Mouse (Mus musculus) heart, embryonic 11.5 days (tissue): ENCODE results near the gene Rab3b. TPM values are rescaled to one million over a fixed set of nuclear protein-coding genes. Genes with fewer than 3 reads are reported as not detected.

Experiments used
- ATAC-seq: fragments of 200-750 bp; cut with Nextera tagmentation; replicated peaks from 2 replicates; pipeline ENCODE4 v1.8.0; 2017; ENCODE audit warnings: moderate library complexity; ENCODE audit not compliant: insufficient number of reproducible peaks, low FRiP score, low TSS enrichment
- H3K27ac ChIP-seq: fragments of 300-500 bp; sonication (generic); 2 replicates; pipeline ENCODE4 v1.5.1; 2014; ENCODE audit warnings: mild to moderate bottlenecking, low read depth, low read length
- H3K27me3 ChIP-seq: fragments of 300-500 bp; sonication (generic); 2 replicates; pipeline ENCODE4 v1.6.1; 2014; ENCODE audit warnings: mild to moderate bottlenecking, low read length, mixed read lengths; ENCODE audit not compliant: control insufficient read depth, insufficient read depth
- H3K36me3 ChIP-seq: fragments of 300-500 bp; sonication (generic); 2 replicates; pipeline ENCODE4 v1.6.1; 2014; ENCODE audit warnings: mild to moderate bottlenecking, low read length, moderate library complexity, mixed read lengths; ENCODE audit not compliant: control insufficient read depth, insufficient read depth
- H3K4me1 ChIP-seq: fragments of 300-500 bp; sonication (generic); 2 replicates; pipeline ENCODE4 v1.6.1; 2014; ENCODE audit warnings: low read length; ENCODE audit not compliant: control insufficient read depth, insufficient read depth
- H3K4me2 ChIP-seq: fragments of 300-500 bp; sonication (generic); 2 replicates; pipeline ENCODE4 v1.6.1; 2014; ENCODE audit warnings: mild to moderate bottlenecking, moderate library complexity
- H3K4me3 ChIP-seq: fragments of 300-500 bp; sonication (generic); 2 replicates; pipeline ENCODE4 v1.5.1; 2014; ENCODE audit warnings: low read depth, low read length
- H3K9ac ChIP-seq: fragments of 300-500 bp; sonication (generic); 2 replicates; pipeline ENCODE4 v1.6.1; 2014; ENCODE audit warnings: mild to moderate bottlenecking, low read depth, low read length, moderate library complexity
- H3K9me3 ChIP-seq: fragments of 300-500 bp; sonication (generic); replicated peaks from 2 replicates; pipeline ENCODE4 v1.6.1; 2016; ENCODE audit warnings: low read length; ENCODE audit not compliant: control insufficient read depth
- WGBS: fragments of 180-500 bp; shearing (Covaris S2); extraction: QIAGEN DNeasy Blood & Tissue Kit; methylation state at CpG from one replicate; pipeline ENCODE4 v1.1.7; 2014; ENCODE audit not compliant: insufficient replicate concordance; 5-methylcytosine and 5-hydroxymethylcytosine counted together
- polyA plus RNA-seq: library from polyadenylated mRNA; unstranded; fragments of >200 nt; fragmentation: Nextera tagmentation; extraction: Ambion mirVana; gene quantifications from 2 replicates; pipeline ENCODE4 v1.2.1, GENCODE M21; 2014

Rab3b gene
- 11.1 and 13.3 TPM in 2 replicates for polyA plus RNA-seq

- peak; percentile 89 for ATAC-seq
- no peaks in the 10 kb centered on the region; the same call in 1 of the 2 replicates for H3K4me1 ChIP-seq
- no peaks in the 10 kb centered on the region for H3K9me3 ChIP-seq
- H3K36me3 ChIP-seq: no peaks in the 10 kb centered on the region
- H3K27ac ChIP-seq: no peak within 1 kb of the TSS
- peaks cover 11% of the 10 kb centered on the region for H3K27me3 ChIP-seq
- WGBS: under 1% methylated on average over 46 of the region's 46 CpGs
- peak within 1 kb of the TSS; percentile 60 for H3K4me3 ChIP-seq
- H3K9ac ChIP-seq: peak within 1 kb of the TSS; percentile 56
- H3K4me2 ChIP-seq: peak within 1 kb of the TSS; percentile 97
These were observed at the start of gene Rab3b for GRCm38 (mm10) chr4:108878963-108879822. Gene Rab3b, plus strand, starts transcription at chr4:108879063.

- Histone ChIP-seq H3K9ac (no peak overlapping the region), H3K27ac (no peak overlapping the region), H3K4me1 (peaks cover 12% of the 10 kb centered on the region; the same call in 1 of the 2 replicates), H3K9me3 (no peaks in the 10 kb centered on the region), H3K4me2 (peak overlapping the region; percentile 31; the same call in 1 of the 2 replicates), H3K36me3 (peaks cover 11% of the 10 kb centered on the region), H3K27me3 (no peaks in the 10 kb centered on the region), H3K4me3 (no peak overlapping the region)
- no peak for ATAC-seq
- 85% methylated on average over 1 of the region's 1 CpGs for WGBS
These were observed 48.2 kb upstream of the Rab3b start for GRCm38 (mm10) chr4:108830698-108831097.

GRCm38 (mm10) chr4:108832916-108833827 is 45.7 kb upstream of the Rab3b start, which contains the start of gene Btf3l4:
Gene Btf3l4, minus strand, starts transcription at chr4:108833614.
- peak within 1 kb of the TSS; percentile 98 for H3K27ac ChIP-seq
- WGBS: under 1% methylated on average over 64 of the region's 73 CpGs

GRCm38 (mm10) chr4:108833828-108834114 is 45.1 kb upstream of the Rab3b start:
- H3K27me3 ChIP-seq: no peaks in the 10 kb centered on the region
- peak overlapping the region; percentile 95 for H3K4me3 ChIP-seq
- H3K36me3 ChIP-seq: peaks cover 3% of the 10 kb centered on the region; the same call in 1 of the 2 replicates
- peak overlapping the region; percentile 98 for H3K27ac ChIP-seq
- H3K9ac ChIP-seq: peak overlapping the region; percentile 99
- no peaks in the 10 kb centered on the region for H3K9me3 ChIP-seq
- WGBS: 0% methylated on average over 6 of the region's 6 CpGs
- no peak for ATAC-seq
- peaks cover 20% of the 10 kb centered on the region for H3K4me1 ChIP-seq
- peak overlapping the region; percentile 84 for H3K4me2 ChIP-seq

More at GRCm38 (mm10) chr4:108832916-108833827, 45.7 kb upstream of the Rab3b start, which contains the start of gene Btf3l4:
- Histone ChIP-seq H3K4me1 (peaks cover 15% of the 10 kb centered on the region), H3K9me3 (no peaks in the 10 kb centered on the region), H3K36me3 (peaks cover 4% of the 10 kb centered on the region; the same call in 1 of the 2 replicates), H3K4me3 (peak within 1 kb of the TSS; percentile 95), H3K27me3 (no peaks in the 10 kb centered on the region), H3K4me2 (peak within 1 kb of the TSS; percentile 84), H3K9ac (peak within 1 kb of the TSS; percentile 99)
- peak; percentile 94 for ATAC-seq

- ATAC-seq: peak; percentile 71
- under 1% methylated on average over 34 of the region's 34 CpGs for WGBS
These were observed 44.5 kb upstream of the Rab3b start, which contains the start of gene Txndc12 for GRCm38 (mm10) chr4:108834115-108834970. Gene Txndc12, plus strand, starts transcription at chr4:108834601.

GRCm38 (mm10) chr4:108834971-108835311 is 43.9 kb upstream of the Rab3b start:
- Histone ChIP-seq H3K4me2 (peak overlapping the region; percentile 84), H3K27ac (peak overlapping the region; percentile 98), H3K9ac (peak overlapping the region; percentile 99), H3K36me3 (no peaks in the 10 kb centered on the region), H3K4me1 (peaks cover 20% of the 10 kb centered on the region), H3K4me3 (peak overlapping the region; percentile 95), H3K9me3 (no peaks in the 10 kb centered on the region), H3K27me3 (no peaks in the 10 kb centered on the region)
- under 1% methylated on average over 15 of the region's 15 CpGs for WGBS
- ATAC-seq: no peak

More at GRCm38 (mm10) chr4:108834115-108834970, 44.5 kb upstream of the Rab3b start, which contains the start of gene Txndc12:
- Histone ChIP-seq H3K27ac (peak within 1 kb of the TSS; percentile 98), H3K4me3 (peak within 1 kb of the TSS; percentile 95), H3K4me2 (peak within 1 kb of the TSS; percentile 84), H3K27me3 (no peaks in the 10 kb centered on the region), H3K4me1 (peaks cover 20% of the 10 kb centered on the region), H3K9ac (peak within 1 kb of the TSS; percentile 99), H3K36me3 (no peaks in the 10 kb centered on the region), H3K9me3 (no peaks in the 10 kb centered on the region)

- H3K4me1 ChIP-seq: peaks cover 20% of the 10 kb centered on the region
- H3K9ac ChIP-seq: peak overlapping the region; percentile 99
- H3K27ac ChIP-seq: peak overlapping the region; percentile 98
- peak overlapping the region; percentile 95 for H3K4me3 ChIP-seq
- H3K36me3 ChIP-seq: no peaks in the 10 kb centered on the region
- no peaks in the 10 kb centered on the region for H3K27me3 ChIP-seq
- H3K4me2 ChIP-seq: peak overlapping the region; percentile 84
- no peaks in the 10 kb centered on the region for H3K9me3 ChIP-seq
- whole genome bisulfite sequencing: 59% methylated on average over 3 of the region's 3 CpGs
- no peak for ATAC-seq
These were observed 43.4 kb upstream of the Rab3b start for GRCm38 (mm10) chr4:108835496-108835895.
